Mouse (Mus musculus) brain, embryonic 14.5 days (tissue): Measurements from ENCODE around the gene 1500009L16Rik.

Source experiments
- CTCF ChIP-seq: fragments of 200-500 bp; IDR thresholded peaks from 2 replicates; pipeline ENCODE4 v1.5.1; 2012; ENCODE audit warnings: inconsistent platforms, mild to moderate bottlenecking, moderate library complexity, borderline replicate concordance; ENCODE audit not compliant: insufficient read depth, insufficient read length; ENCODE audit errors: extremely low read depth
- POLR2A ChIP-seq: fragments of 200-500 bp; IDR thresholded peaks from 2 replicates; pipeline ENCODE4 v1.6.1; 2012; ENCODE audit warnings: mild to moderate bottlenecking, inconsistent platforms, borderline replicate concordance; ENCODE audit not compliant: poor library complexity, insufficient read depth, insufficient read length, severe bottlenecking; ENCODE audit errors: extremely low read depth

DNA sequence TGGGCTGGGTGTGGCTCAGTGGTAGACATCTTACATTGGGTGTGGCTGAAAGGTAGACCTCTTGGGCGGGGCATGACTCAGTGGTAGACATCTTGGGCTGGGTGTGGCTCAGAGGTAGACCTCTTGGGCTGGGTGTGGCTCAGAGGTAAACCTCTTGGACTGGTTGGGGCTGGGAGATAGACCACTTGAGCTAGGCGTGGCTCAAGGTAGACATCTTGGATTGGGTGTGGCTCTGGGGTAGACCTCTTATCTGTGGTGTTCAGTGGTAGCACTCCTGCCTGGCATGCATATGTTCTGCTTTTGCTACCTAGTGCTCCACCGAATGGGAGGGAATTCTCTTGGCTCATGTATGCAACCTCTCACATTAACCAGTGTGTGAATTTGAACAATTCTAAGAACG lies 11.1 kb downstream of the 1500009L16Rik start:
- no peak for TF ChIP-seq CTCF
- no peak for TF ChIP-seq POLR2A
